Mouse (Mus musculus): ENCODE data around the gene Evx1. TPM values are rescaled to one million over a fixed set of nuclear protein-coding genes. Genes with fewer than 3 reads are reported as not detected.
"Not testable (repeated sequence)": the region's sequence is repeated elsewhere in the genome, so short reads cannot be mapped to it uniquely, and the experiment has no call there.

Evx1 gene
- polyA plus RNA-seq, 1 experiment from 2014 or later = not detected

GRCm38 (mm10) chr6:52346816-52347215 is 33.5 kb downstream of the Evx1 start:
- H3K36me3 ChIP-seq (ENCODE audit: control insufficient read depth, insufficient read depth, low read length); H3K4me2 ChIP-seq (replicated peaks; ENCODE audit: low read depth, low read length); H3K27ac ChIP-seq (ENCODE audit: low read depth, low read length); H3K4me3 ChIP-seq (ENCODE audit: low read length); H3K9ac ChIP-seq (ENCODE audit: low read depth, low read length); H3K4me1 ChIP-seq (ENCODE audit: control insufficient read depth, insufficient read depth, low read length); H3K27me3 ChIP-seq (ENCODE audit: control insufficient read depth, insufficient read depth, low read length); ATAC-seq (ENCODE audit: low FRiP score, low TSS enrichment); H3K9me3 ChIP-seq (ENCODE audit: control insufficient read depth, low read length): not testable (repeated sequence)
- WGBS = 94% methylated on average over 16 of the region's 16 CpGs

GRCm38 (mm10) chr6:52366021-52366420 is 52.7 kb downstream of the Evx1 start:
- H3K4me3 ChIP-seq (ENCODE audit: low read length) = no peak overlapping the region
- no peak overlapping the region for H3K27ac ChIP-seq (ENCODE audit: low read depth, low read length)
- 86% methylated on average over 2 of the region's 2 CpGs for WGBS
- H3K4me1 ChIP-seq (ENCODE audit: control insufficient read depth, insufficient read depth, low read length) = no peaks in the 10 kb centered on the region
- H3K27me3 ChIP-seq (ENCODE audit: control insufficient read depth, insufficient read depth, low read length) = no peaks in the 10 kb centered on the region; the same call in 1 of the 2 replicates
- H3K9ac ChIP-seq (ENCODE audit: low read depth, low read length) = no peak overlapping the region
- H3K36me3 ChIP-seq (ENCODE audit: control insufficient read depth, insufficient read depth, low read length) = no peaks in the 10 kb centered on the region
- ATAC-seq (ENCODE audit: low FRiP score, low TSS enrichment) = no peak
- no peaks in the 10 kb centered on the region for H3K9me3 ChIP-seq (ENCODE audit: control insufficient read depth, low read length)
- H3K4me2 ChIP-seq (replicated peaks; ENCODE audit: low read depth, low read length) = no peak overlapping the region

DNA sequence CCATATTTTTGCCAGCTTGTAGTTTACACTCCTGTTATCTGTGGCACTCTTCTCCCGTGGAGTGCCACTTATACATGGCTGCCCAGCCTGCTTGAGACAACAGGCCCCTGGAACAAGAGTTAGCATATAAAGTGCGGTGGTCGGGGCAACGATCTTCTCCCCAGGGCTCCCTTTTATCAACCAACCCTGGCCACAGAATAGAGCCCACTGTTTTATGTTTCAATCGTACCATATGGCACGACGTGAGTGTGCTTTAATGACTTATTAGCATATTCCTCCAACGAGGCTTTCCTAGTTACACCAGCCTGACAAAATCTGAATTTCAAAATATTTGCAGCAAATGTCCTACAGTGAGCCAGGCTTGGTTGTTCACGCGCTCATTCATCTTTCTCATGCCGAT is 53.2 kb downstream of the Evx1 start:
- no peak overlapping the region for H3K4me3 ChIP-seq (ENCODE audit: low read length)
- no peak overlapping the region for H3K27ac ChIP-seq (ENCODE audit: low read depth, low read length)
- 66% methylated on average over 11 of the region's 11 CpGs for WGBS
- H3K4me1 ChIP-seq (ENCODE audit: control insufficient read depth, insufficient read depth, low read length) = no peaks in the 10 kb centered on the region
- H3K9me3 ChIP-seq (ENCODE audit: control insufficient read depth, low read length) = no peaks in the 10 kb centered on the region
- no peak overlapping the region for H3K9ac ChIP-seq (ENCODE audit: low read depth, low read length)
- H3K4me2 ChIP-seq (replicated peaks; ENCODE audit: low read depth, low read length) = no peak overlapping the region
- H3K36me3 ChIP-seq (ENCODE audit: control insufficient read depth, insufficient read depth, low read length) = no peaks in the 10 kb centered on the region
- H3K27me3 ChIP-seq (ENCODE audit: control insufficient read depth, insufficient read depth, low read length) = no peaks in the 10 kb centered on the region; the same call in 1 of the 2 replicates
- ATAC-seq (ENCODE audit: low FRiP score, low TSS enrichment) = no peak

- Histone ChIP-seq H3K4me2 (replicated peaks; ENCODE audit: low read depth, low read length) (no peak overlapping the region), H3K36me3 (ENCODE audit: control insufficient read depth, insufficient read depth, low read length) (no peaks in the 10 kb centered on the region), H3K4me3 (ENCODE audit: low read length) (no peak overlapping the region), H3K27ac (ENCODE audit: low read depth, low read length) (no peak overlapping the region), H3K4me1 (ENCODE audit: control insufficient read depth, insufficient read depth, low read length) (no peaks in the 10 kb centered on the region), H3K9ac (ENCODE audit: low read depth, low read length) (no peak overlapping the region), H3K9me3 (ENCODE audit: control insufficient read depth, low read length) (no peaks in the 10 kb centered on the region), H3K27me3 (ENCODE audit: control insufficient read depth, insufficient read depth, low read length) (no peaks in the 10 kb centered on the region; the same call in 1 of the 2 replicates)
- no peak for ATAC-seq (ENCODE audit: low FRiP score, low TSS enrichment)
- 68% methylated on average over 4 of the region's 4 CpGs for WGBS
Measured at GRCm38 (mm10) chr6:52367067-52367466, 53.8 kb downstream of the Evx1 start.

Other genes with a start within 250 kb of the Evx1 start
- 0.64 and 1.0 TPM in 2 replicates for gene Hoxa1, start 155.2 kb upstream of the Evx1 start, polyA plus RNA-seq (2014; fragmentation: Nextera tagmentation; extraction: Ambion mirVana)
- gene Hoxa2, start 148.7 kb upstream of the Evx1 start, polyA plus RNA-seq (2014; fragmentation: Nextera tagmentation; extraction: Ambion mirVana) = 4.7 and 5.5 TPM in 2 replicates
- gene 5730596B20Rik, start 136.0 kb upstream of the Evx1 start, polyA plus RNA-seq (2014; fragmentation: Nextera tagmentation; extraction: Ambion mirVana) = 2.7 and 2.9 TPM in 2 replicates
- gene Hoxa4, start 121.7 kb upstream of the Evx1 start, polyA plus RNA-seq (2014; fragmentation: Nextera tagmentation; extraction: Ambion mirVana) = 3.1 and 3.6 TPM in 2 replicates
- gene Hoxa5, start 108.9 kb upstream of the Evx1 start, polyA plus RNA-seq (2014; fragmentation: Nextera tagmentation; extraction: Ambion mirVana) = 15.7 and 16.6 TPM in 2 replicates
- gene Hoxa6, start 104.8 kb upstream of the Evx1 start, polyA plus RNA-seq (2014; fragmentation: Nextera tagmentation; extraction: Ambion mirVana) = 4.4 TPM in 2 replicates
- gene Hoxa3, start 100.2 kb upstream of the Evx1 start, polyA plus RNA-seq (2014; fragmentation: Nextera tagmentation; extraction: Ambion mirVana) = 9.7 and 13.6 TPM in 2 replicates
- not detected in 2 replicates for gene Gm28308, start 100.2 kb upstream of the Evx1 start, polyA plus RNA-seq (2014; fragmentation: Nextera tagmentation; extraction: Ambion mirVana)
- 19.1 and 19.6 TPM in 2 replicates for gene Hoxa7, start 91.6 kb upstream of the Evx1 start, polyA plus RNA-seq (2014; fragmentation: Nextera tagmentation; extraction: Ambion mirVana)
- gene Hoxa9, start 82.4 kb upstream of the Evx1 start, polyA plus RNA-seq (2014; fragmentation: Nextera tagmentation; extraction: Ambion mirVana) = 58.1 and 67.8 TPM in 2 replicates
- gene Hoxa10, start 72.6 kb upstream of the Evx1 start, polyA plus RNA-seq (2014; fragmentation: Nextera tagmentation; extraction: Ambion mirVana) = 177 and 186 TPM in 2 replicates
- gene Hoxa11, start 67.7 kb upstream of the Evx1 start, polyA plus RNA-seq (2014; fragmentation: Nextera tagmentation; extraction: Ambion mirVana) = 27.6 and 35.6 TPM in 2 replicates
- gene Hoxa13, start 52.6 kb upstream of the Evx1 start, polyA plus RNA-seq (2014; fragmentation: Nextera tagmentation; extraction: Ambion mirVana) = not detected in 2 replicates

All from kidney, embryonic 14.5 days (tissue).